Mouse (Mus musculus) hindbrain, embryonic 16.5 days (tissue): ENCODE measurements around the gene Tox2. TPM values are rescaled to one million over a fixed set of nuclear protein-coding genes. Genes with fewer than 3 reads are reported as not detected.

ENCODE experiments used
- ATAC-seq: fragments of 200-750 bp; cut with Nextera tagmentation; 2 replicates; pipeline ENCODE4 v1.8.0; 2017; ENCODE audit warnings: moderate TSS enrichment, moderate library complexity
- H3K27ac ChIP-seq: fragments of 300-500 bp; sonication (generic); 2 replicates; pipeline ENCODE4 v1.5.1; 2014; ENCODE audit warnings: low read depth, mild to moderate bottlenecking, control low read depth, low read length, moderate library complexity
- H3K27me3 ChIP-seq: fragments of 300-500 bp; sonication (generic); replicated peaks from 2 replicates; pipeline ENCODE4 v1.6.1; 2014; ENCODE audit warnings: low read length; ENCODE audit not compliant: control insufficient read depth, insufficient read depth
- H3K36me3 ChIP-seq: fragments of 300-500 bp; sonication (generic); 2 replicates; pipeline ENCODE4 v1.6.1; 2014; ENCODE audit warnings: mild to moderate bottlenecking, low read length, moderate library complexity, mixed read lengths; ENCODE audit not compliant: control insufficient read depth, insufficient read depth
- H3K4me1 ChIP-seq: fragments of 300-500 bp; sonication (generic); 2 replicates; pipeline ENCODE4 v1.6.1; 2014; ENCODE audit warnings: low read depth, low read length; ENCODE audit not compliant: control insufficient read depth, insufficient read depth
- H3K4me2 ChIP-seq: fragments of 300-500 bp; sonication (generic); 2 replicates; pipeline ENCODE4 v1.6.1; 2014; ENCODE audit warnings: mild to moderate bottlenecking, low read length, control low read depth, moderate library complexity
- H3K4me3 ChIP-seq: fragments of 300-500 bp; sonication (generic); 2 replicates; pipeline ENCODE4 v1.5.1; 2014; ENCODE audit warnings: mild to moderate bottlenecking, low read length, control low read depth, moderate library complexity
- H3K9ac ChIP-seq: fragments of 300-500 bp; sonication (generic); 2 replicates; pipeline ENCODE4 v1.6.1; 2014; ENCODE audit warnings: low read depth, mild to moderate bottlenecking, control low read depth, low read length, moderate library complexity
- H3K9me3 ChIP-seq: fragments of 300-500 bp; sonication (generic); 2 replicates; pipeline ENCODE4 v1.6.1; 2014; ENCODE audit warnings: mild to moderate bottlenecking, low read length, moderate library complexity; ENCODE audit not compliant: control insufficient read depth
- WGBS: fragments of 180-500 bp; shearing (Covaris S2); extraction: QIAGEN DNeasy Blood & Tissue Kit; methylation state at CpG from one replicate; pipeline ENCODE4 v1.1.7; 2014; 5-methylcytosine and 5-hydroxymethylcytosine counted together
- polyA plus RNA-seq: library from polyadenylated mRNA; unstranded; fragments of >200 nt; fragmentation: Nextera tagmentation; extraction: Ambion mirVana; gene quantifications from 2 replicates; pipeline ENCODE4 v1.2.1, GENCODE M21; 2015

Gene Tox2
- polyA plus RNA-seq, 1 experiment from 2014 or later: 23.0 TPM

DNA sequence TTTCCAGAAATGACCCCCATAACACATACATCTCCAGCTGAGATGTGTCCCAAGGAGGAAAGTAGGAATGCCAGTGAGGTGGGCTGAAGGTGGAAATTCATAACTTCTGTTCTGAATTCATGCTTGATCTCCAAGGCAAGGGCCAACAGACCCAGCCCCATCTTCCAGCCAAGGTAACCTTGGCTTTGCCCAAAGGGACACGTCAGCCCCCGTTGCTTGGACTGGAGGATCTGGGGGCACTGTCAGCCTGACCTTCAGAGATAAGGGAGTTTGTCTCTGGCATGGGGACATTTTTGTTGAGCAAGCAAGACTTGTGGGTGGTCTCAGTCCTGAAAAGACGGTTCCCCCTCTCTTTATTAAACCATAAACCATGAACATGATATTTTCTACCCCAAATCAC lies 15.2 kb downstream of the Tox2 start:
- ATAC-seq: no peak
- H3K27me3 ChIP-seq: no peaks in the 10 kb centered on the region; the same call in 1 of the 2 replicates
- no peaks in the 10 kb centered on the region for H3K9me3 ChIP-seq
- H3K4me2 ChIP-seq: no peak overlapping the region
- H3K9ac ChIP-seq: no peak overlapping the region
- WGBS: 84% methylated on average over 3 of the region's 3 CpGs
- H3K4me1 ChIP-seq: peaks cover 2% of the 10 kb centered on the region
- H3K27ac ChIP-seq: no peak overlapping the region
- H3K4me3 ChIP-seq: no peak overlapping the region
- H3K36me3 ChIP-seq: no peaks in the 10 kb centered on the region

DNA sequence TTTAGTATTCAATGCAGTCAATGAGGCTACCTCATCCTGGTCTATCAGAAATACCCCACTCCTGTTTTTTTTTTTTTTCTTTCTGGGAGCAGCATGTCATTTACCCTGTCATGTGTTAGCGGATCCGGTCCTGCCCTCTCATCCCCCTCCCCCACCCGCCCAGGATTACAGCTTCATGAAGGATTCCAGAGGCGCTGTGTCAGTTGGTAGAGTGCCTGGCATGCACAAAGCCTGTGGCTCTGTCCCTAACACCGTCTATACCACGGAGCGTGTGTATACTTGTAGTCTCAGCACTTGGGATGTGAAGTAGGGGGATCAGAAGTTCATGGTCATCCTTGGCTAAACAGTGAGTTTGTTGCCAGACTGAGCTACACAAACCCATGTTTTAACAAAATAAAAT lies 15.6 kb downstream of the Tox2 start:
- Histone ChIP-seq H3K4me2 (no peak overlapping the region), H3K27ac (no peak overlapping the region), H3K27me3 (no peaks in the 10 kb centered on the region; the same call in 1 of the 2 replicates), H3K9ac (no peak overlapping the region), H3K9me3 (no peaks in the 10 kb centered on the region), H3K36me3 (no peaks in the 10 kb centered on the region), H3K4me3 (no peak overlapping the region), H3K4me1 (peaks cover 2% of the 10 kb centered on the region)
- 68% methylated on average over 7 of the region's 7 CpGs for WGBS
- no peak for ATAC-seq

DNA sequence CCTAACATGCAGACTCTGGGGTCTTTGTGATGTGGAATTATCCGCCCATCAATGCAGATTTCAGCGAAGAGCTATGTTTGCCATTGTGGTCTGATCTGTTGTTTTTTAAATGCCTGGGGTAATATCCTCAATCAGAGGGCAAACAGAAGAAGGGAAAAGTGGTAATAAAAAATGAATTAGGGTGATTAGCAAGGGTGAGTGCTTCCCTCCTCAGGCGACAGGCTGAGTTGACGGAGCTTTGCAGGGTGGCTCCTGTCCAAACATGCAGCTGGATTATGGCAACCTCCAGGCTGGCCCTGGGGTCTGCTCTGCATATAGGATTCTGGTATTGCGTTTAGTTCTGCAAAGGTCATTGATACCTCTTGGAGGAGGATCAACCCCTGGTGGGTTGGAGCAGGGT lies 16.5 kb downstream of the Tox2 start:
- H3K27ac ChIP-seq: no peak overlapping the region
- WGBS: 40% methylated on average over 5 of the region's 5 CpGs
- no peaks in the 10 kb centered on the region for H3K36me3 ChIP-seq
- H3K4me3 ChIP-seq: no peak overlapping the region
- no peak overlapping the region for H3K9ac ChIP-seq
- peaks cover 2% of the 10 kb centered on the region for H3K4me1 ChIP-seq
- no peak overlapping the region for H3K4me2 ChIP-seq
- no peaks in the 10 kb centered on the region; the same call in 1 of the 2 replicates for H3K27me3 ChIP-seq
- ATAC-seq: no peak
- H3K9me3 ChIP-seq: no peaks in the 10 kb centered on the region

DNA sequence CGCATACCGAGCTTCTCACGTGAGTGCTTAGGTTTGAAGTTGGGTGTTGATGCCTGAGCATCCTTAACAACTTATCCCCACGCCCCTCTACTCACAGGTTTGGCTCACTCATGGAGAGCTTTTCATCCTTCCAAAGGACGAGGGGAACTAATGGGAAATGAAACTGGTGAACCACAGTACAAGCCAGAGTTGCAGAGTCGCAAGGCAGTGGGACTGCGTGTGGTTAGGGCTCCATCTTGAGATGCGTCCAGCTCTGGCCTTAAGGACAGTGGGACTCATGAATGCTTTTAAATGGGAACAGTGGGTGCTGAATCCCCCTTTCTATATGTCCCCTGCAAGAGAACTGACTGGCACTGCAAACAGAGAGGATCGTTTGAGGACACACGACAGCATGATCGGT lies 17.8 kb downstream of the Tox2 start:
- H3K4me3 ChIP-seq: no peak overlapping the region
- 91% methylated on average over 11 of the region's 11 CpGs for WGBS
- no peak overlapping the region for H3K27ac ChIP-seq
- H3K27me3 ChIP-seq: no peaks in the 10 kb centered on the region; the same call in 1 of the 2 replicates
- H3K36me3 ChIP-seq: no peaks in the 10 kb centered on the region
- no peak overlapping the region for H3K4me2 ChIP-seq
- no peak for ATAC-seq
- no peak overlapping the region for H3K9ac ChIP-seq
- H3K9me3 ChIP-seq: no peaks in the 10 kb centered on the region
- peaks cover 2% of the 10 kb centered on the region; the same call in 1 of the 2 replicates for H3K4me1 ChIP-seq

DNA sequence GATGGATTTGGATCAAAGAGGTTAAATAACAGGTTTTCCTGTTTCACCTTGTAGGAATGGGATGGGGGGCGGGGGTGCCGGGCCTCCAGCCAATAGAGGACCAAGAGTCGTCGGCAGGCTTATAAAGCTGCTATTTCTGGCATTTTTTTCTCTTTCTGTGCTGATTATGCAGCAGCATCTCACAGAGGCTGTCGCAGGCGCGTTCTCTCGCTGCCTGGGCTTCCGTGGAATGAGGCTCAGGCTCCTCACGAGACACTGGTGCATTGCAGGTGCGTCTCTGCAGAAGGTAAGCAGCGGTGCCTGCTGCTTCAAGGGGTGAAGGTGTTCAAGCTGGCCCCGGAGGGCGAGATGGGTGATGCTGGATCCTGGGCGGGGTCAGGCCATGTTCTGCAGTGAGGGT lies 22.4 kb downstream of the Tox2 start:
- peaks cover 11% of the 10 kb centered on the region for H3K4me1 ChIP-seq
- H3K4me2 ChIP-seq: peak overlapping the region; percentile 1; the same call in 1 of the 2 replicates
- H3K36me3 ChIP-seq: no peaks in the 10 kb centered on the region
- 57% methylated on average over 15 of the region's 15 CpGs for WGBS
- no peaks in the 10 kb centered on the region; the same call in 1 of the 2 replicates for H3K27me3 ChIP-seq
- peak; percentile 9; the same call in 1 of the 2 replicates for ATAC-seq
- H3K4me3 ChIP-seq: no peak overlapping the region
- H3K9ac ChIP-seq: peak overlapping the region; percentile 4
- peak overlapping the region; percentile 45 for H3K27ac ChIP-seq
- no peaks in the 10 kb centered on the region for H3K9me3 ChIP-seq

DNA sequence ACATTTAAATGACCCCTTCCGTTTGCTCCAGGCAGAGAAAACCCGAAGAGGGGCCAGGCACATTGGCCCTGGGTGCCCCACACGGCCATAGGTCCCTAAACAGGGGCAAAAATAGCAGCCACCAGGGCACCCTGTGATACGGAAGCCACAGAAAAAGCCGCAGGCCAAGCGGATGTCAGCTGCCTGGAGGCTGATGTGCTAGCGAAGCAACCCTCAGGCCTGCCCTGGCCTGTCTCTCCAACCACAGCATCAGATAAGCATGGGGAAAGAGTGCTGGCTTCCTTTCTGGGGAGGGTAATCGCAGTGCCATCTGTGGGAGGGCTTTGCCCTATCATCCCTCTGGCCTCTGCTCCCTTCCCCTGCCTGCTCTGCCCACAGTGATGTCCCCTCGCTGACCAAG lies 26.1 kb downstream of the Tox2 start:
- no peak for ATAC-seq
- H3K4me3 ChIP-seq: no peak overlapping the region
- no peaks in the 10 kb centered on the region for H3K27me3 ChIP-seq
- no peaks in the 10 kb centered on the region for H3K9me3 ChIP-seq
- H3K9ac ChIP-seq: no peak overlapping the region
- H3K4me1 ChIP-seq: peaks cover 21% of the 10 kb centered on the region
- no peak overlapping the region for H3K27ac ChIP-seq
- H3K36me3 ChIP-seq: no peaks in the 10 kb centered on the region
- H3K4me2 ChIP-seq: no peak overlapping the region
- 82% methylated on average over 9 of the region's 9 CpGs for WGBS

DNA sequence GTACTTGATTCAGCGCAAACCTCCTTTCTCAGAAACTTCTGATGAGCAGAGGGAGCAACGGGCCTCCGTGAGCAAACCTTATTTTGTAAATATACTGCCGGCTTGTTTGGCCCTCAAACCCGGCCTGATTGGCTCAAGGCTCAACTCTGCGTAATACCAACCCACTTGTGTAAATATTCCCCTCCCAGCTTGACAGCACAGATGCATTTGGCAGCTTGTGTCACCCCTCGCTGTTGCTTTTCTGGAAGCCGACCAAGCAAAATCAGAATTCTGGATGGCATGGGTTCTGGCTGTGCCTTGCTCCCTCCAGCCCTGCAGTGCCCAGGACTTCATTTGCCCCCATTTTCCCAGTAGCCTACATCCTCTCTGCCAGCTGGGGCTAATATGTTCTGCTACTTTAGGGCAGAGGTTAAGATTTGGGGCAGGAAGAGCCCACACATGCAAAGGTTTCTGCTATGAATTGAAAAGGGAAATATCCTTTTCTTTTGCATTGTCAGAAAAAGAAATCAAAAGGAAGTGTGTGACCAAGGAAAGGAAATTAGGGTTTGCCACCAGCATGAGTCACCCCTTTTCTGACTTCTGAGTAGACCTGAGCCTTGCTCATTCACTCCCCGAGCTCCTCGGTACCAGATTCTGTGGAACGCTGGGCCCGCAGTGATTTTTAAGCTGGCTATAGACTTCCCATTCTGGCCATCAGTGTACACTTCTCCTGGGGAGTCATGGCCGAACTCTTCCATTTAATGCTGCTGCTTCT lies 29.0 kb downstream of the Tox2 start:
- no peak for ATAC-seq
- Histone ChIP-seq H3K4me1 (peaks cover 23% of the 10 kb centered on the region), H3K9ac (no peak overlapping the region), H3K27ac (no peak overlapping the region), H3K4me2 (no peak overlapping the region), H3K27me3 (no peaks in the 10 kb centered on the region; the same call in 1 of the 2 replicates), H3K4me3 (no peak overlapping the region), H3K36me3 (no peaks in the 10 kb centered on the region), H3K9me3 (no peaks in the 10 kb centered on the region)
- WGBS: 62% methylated on average over 13 of the region's 13 CpGs

DNA sequence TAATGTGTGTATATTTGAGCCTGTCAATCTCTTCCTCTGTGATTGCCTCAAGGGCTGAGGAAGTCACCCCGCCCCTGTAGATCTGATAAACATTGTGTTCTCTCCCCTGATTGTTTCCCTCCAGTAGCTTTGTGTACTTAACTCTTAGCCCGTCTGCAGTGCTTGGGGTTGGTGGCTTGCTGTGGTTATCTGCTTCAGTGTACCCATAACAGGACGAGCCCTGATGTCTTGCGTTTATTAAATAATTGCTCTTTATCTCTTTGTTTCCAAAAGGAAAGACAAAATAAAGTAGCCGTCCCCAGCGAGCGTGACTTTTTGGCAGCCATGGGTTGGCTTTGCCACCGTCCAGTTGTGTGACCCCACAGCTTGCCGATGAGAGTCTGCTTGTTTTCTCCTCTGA lies 30.7 kb downstream of the Tox2 start:
- H3K27ac ChIP-seq: no peak overlapping the region
- no peak overlapping the region for H3K9ac ChIP-seq
- peaks cover 22% of the 10 kb centered on the region for H3K4me1 ChIP-seq
- H3K36me3 ChIP-seq: no peaks in the 10 kb centered on the region
- H3K27me3 ChIP-seq: no peaks in the 10 kb centered on the region; the same call in 1 of the 2 replicates
- no peak for ATAC-seq
- H3K4me3 ChIP-seq: no peak overlapping the region
- 76% methylated on average over 9 of the region's 9 CpGs for WGBS
- H3K9me3 ChIP-seq: no peaks in the 10 kb centered on the region
- H3K4me2 ChIP-seq: no peak overlapping the region

DNA sequence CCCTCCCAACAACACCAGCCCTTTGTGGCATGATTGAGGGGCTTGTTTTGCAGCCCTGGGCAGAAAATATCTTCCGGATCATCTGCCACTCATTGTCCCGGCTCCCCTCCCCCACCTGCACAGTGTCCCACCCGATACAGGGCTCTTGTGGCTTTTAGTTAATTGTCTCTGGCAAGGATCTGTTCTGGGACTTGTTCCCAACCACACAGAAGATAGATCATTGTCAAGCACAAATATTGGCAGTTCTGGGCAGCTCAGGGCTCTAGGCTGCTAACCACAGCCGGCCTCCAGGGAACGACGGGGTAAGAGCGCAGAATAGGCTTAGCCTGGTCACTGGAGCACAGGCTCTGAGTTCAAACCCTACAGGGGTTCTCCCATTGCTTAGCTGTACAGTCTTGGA lies 33.1 kb downstream of the Tox2 start:
- ATAC-seq: peak; percentile 55; the same call in 1 of the 2 replicates
- no peak overlapping the region for H3K9ac ChIP-seq
- 27% methylated on average over 7 of the region's 7 CpGs for WGBS
- H3K27ac ChIP-seq: no peak overlapping the region
- H3K4me2 ChIP-seq: no peak overlapping the region
- H3K36me3 ChIP-seq: no peaks in the 10 kb centered on the region
- H3K4me1 ChIP-seq: peaks cover 25% of the 10 kb centered on the region
- H3K4me3 ChIP-seq: no peak overlapping the region
- H3K9me3 ChIP-seq: no peaks in the 10 kb centered on the region
- H3K27me3 ChIP-seq: no peaks in the 10 kb centered on the region; the same call in 1 of the 2 replicates
